Mouse (Mus musculus) right cerebral cortex, postnatal 36 days (tissue): Measurements from ENCODE around the gene Kank1.
A peak's percentile ranks its signal among the peaks of the same experiment; 100 is the strongest.

Experiments
- DNase-seq, 2 experiments: peaks; one replicate each; pipeline ENCODE4 v3.0.0; 2022; ENCODE audit warnings: low spot score in 2 of 2, mixed read lengths in 1 of 2

The Kank1 gene

GRCm38 (mm10) chr19:25405987-25406386 lies 169.2 kb downstream of the Kank1 start:
- DNase-seq = no peak

DNA sequence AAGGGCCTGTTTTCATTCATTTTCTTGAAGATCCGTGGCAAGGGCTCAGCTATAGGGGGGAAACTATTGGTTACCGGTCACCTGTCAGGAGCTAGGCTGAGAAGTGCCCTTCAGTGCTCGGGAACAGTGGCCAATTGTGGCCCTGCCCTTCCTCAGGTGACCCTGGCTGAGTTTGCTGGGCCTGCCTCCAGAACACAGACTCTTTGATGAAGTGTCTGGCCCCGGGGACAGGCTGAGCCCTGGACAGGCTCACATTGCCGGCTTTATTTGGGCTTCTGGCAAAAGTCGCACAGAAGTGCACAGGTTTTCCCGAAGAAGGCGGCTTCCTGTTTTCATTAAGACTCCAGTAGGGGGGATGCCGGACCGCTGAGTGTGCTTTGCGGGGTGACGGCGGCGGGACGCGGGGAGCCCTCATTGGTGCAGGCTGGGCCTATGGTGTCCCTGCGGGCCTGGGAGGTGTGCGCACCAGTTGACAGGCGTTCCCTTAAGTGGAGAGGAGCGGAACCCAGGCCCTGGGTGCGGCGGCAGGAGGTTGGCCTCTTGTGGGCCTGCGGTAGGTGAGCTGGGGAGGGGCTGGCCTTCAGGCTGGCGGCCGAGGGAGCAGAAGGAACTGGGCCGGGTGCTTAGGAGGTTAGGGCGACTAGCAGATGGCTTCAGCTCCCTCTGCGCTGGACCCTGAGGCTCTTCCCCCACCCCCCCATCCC lies 169.9 kb downstream of the Kank1 start:
- peak; percentile 43 to 54 for DNase-seq

GRCm38 (mm10) chr19:25407185-25407886 lies 170.6 kb downstream of the Kank1 start:
- no peak for DNase-seq

DNA sequence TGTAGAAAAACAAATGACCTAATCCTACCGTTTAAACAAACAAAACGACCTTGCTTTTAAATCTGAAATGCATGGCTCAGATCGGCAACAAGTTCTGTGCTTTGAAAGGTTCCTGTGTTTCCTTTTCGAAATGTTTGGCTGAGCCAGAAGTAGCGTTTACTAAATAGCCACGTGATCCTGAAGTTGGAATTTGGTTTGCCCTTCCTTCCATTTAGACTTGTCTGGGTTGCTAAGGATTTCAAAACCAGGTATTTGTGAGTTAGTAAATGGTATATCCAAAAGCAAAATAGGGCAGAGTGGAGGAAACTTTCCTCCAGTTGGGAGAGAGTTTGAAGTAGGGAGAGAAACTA lies 171.1 kb downstream of the Kank1 start:
- no peak for DNase-seq

DNA sequence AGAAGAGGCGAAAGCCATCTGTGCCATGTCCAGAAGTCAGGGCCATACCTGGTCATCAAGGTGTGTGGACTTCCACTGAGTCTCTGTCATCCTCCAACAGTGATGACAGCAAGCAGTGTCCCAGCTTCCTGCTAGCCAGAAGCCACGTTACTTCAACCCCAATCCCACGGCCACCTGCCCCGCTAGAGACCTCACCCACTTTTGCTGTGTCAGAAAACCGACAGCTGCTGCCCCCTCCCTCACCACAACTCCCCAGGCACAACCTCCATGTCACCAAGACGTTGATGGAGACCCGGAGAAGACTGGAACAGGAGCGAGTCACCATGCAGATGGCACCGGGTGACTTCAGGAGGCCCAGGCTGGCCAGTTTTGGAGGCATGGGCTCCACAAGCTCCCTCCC lies 172.5 kb downstream of the Kank1 start:
- no peak for DNase-seq

DNA sequence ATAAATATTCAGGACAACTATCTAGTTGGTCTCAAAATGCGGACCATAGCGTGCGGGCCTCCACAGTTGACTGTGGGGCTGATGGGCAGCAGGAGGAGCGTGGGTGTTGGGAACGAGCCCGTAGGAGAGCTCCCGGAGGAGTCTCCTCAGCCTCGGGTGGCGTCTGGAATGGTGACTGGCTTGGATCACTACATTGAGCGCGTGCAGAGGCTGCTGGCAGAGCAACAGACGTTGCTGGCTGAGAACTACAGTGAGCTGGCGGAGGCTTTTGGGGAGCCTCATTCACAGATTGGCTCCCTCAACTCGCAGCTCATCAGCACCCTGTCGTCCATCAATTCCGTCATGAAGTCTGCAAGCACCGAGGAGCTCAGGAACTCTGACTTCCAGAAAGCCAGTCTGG lies 174.6 kb downstream of the Kank1 start:
- peak in 1 of 2 experiments; percentile 11 for DNase-seq

DNA sequence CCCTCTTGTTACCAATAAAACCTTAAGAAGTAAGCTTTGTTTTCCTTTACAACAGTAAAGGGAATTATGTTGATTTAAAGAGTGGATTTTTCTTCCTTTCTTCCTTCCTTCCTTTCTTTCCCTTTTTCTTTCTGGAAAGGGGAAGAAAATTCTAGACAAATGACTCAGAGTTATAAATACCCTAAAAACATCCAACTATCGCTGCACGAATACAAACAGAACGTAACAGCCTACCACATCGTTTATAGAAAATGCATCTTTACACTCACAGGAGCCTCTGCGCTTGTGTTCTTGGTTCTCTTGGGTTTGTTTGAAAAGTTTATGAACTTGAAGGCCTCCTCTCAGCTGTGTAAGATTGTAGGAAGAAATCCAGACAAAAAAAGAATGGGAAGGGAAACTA lies 178.7 kb downstream of the Kank1 start:
- DNase-seq = no peak

GRCm38 (mm10) chr19:25417671-25418070 lies 180.9 kb downstream of the Kank1 start:
- DNase-seq = no peak

DNA sequence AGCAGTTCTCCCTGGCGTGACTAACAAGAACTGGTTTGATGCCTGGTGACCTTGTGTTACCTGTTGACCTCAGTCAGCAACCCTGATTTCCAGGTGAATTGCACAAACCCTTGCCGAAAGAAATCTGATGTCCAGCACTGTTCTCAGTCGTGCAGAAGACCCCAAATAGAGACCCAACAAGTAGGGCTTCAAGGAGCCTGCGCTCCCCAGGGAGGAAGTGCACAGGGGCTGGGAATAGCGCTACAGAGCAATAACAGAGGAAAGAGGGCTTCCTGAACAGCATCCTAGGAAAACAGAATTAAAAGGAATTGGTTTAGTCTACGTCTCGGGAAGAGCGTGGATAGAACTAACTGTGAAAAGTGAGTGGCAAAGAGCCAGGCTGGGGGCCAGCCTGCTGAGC lies 183.2 kb downstream of the Kank1 start:
- no peak for DNase-seq

DNA sequence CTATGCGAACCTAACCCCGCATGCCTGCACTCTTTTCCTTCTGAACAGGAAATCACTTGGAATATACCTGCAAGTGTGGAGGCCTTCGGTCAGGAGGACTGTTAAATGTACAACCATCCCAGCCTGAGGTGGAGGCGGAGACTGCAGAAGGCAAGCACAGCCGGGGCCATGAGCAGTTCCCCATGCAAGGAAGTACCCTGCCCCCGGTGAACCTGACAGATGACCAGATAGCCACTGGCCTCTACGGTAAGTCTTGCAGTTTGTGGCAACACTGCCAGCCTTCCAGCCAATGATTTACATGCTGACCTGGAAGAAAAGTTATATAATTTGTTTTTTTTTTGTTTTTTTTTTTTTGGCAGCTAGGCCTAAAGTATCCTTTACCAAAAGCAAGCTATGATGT lies 185.3 kb downstream of the Kank1 start:
- no peak for DNase-seq

- no peak for DNase-seq
Observed at GRCm38 (mm10) chr19:25423371-25423770, 186.6 kb downstream of the Kank1 start.

GRCm38 (mm10) chr19:25426431-25426830 lies 189.7 kb downstream of the Kank1 start:
- no peak for DNase-seq

DNA sequence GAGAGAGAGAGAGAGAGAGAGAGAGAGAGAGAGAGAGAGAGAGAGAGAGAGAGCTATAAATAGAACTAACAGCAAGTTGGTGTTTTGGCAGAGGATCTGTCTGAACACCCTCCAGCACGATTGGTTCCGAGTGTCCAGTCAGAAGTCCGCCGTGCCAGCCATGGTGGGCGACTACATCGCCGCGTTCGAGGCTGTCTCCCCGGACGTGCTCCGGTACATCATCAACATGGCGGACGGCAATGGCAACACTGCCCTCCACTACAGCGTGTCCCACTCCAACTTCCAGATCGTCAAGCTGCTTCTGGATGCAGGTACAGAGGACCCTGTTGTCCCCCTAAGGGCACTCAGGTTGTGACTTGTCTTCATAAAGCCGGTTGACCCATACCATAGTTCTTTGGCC lies 191.1 kb downstream of the Kank1 start:
- DNase-seq = no peak

GRCm38 (mm10) chr19:25428338-25428962 lies 191.7 kb downstream of the Kank1 start:
- no peak for DNase-seq

- no peak for DNase-seq
Observed at GRCm38 (mm10) chr19:25431431-25431830, 194.7 kb downstream of the Kank1 start.

- DNase-seq = no peak
Observed at GRCm38 (mm10) chr19:25431909-25432308, 195.1 kb downstream of the Kank1 start.

GRCm38 (mm10) chr19:25433169-25433690 lies 196.5 kb downstream of the Kank1 start:
- DNase-seq = no peak

DNA sequence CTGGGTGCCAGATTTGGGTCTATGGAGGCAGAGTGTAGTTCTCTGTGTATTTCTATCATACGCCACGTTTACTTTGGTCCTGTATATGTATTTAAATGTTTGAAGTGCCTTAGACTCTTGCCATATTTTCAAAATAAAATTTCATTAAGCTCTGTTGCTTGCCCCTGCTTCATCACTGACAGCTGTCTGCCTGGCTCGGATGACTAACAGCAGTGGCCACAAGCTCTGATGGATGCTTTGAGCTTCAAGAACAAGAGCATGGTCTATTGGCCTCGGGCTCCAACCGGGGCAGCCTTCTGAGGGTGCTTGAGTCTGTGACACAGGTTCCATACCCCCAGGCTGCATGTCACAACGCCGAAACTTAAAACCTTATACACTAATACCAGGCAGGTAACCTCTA lies 197.6 kb downstream of the Kank1 start:
- DNase-seq = no peak

GRCm38 (mm10) chr19:25434795-25435194 lies 198.0 kb downstream of the Kank1 start:
- no peak for DNase-seq

DNA sequence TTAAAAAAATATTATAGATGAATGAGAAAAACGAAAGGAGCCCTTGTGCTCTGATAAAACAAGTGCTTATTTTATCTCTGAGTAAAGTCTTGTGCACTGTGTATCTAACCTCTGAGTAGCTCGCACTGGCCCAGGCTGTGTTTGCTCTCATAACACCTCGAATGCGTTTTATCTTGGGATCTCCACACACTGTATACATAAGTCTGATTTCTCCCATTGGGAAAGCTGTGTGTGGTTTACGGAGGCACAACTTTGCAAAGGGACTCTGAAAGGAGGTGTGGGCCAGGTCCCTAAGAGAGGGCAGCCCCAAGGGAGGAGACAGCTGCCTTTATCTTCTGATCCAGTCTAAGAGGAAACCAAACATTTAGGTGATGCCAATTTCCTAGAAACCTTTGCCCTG lies 198.6 kb downstream of the Kank1 start:
- no peak for DNase-seq

DNA sequence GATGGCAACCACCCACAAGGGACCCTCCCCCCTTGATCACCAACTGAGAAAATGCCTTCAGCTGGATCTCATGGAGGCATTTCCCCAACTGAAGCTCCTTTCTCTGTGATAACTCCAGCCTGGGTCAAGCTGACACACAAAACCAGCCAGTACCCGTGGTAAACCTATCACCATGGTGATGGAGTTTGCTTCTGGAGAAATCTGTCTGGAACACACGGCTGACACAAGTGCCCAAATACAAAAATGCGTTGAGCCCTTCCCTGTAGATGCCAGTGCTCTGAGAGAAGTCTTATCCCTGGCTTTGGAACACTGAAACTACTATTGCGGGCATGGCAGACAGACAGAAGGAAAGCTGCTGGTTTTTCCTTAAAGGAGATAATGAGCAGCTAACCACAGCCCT lies 199.4 kb downstream of the Kank1 start:
- DNase-seq = no peak

DNA sequence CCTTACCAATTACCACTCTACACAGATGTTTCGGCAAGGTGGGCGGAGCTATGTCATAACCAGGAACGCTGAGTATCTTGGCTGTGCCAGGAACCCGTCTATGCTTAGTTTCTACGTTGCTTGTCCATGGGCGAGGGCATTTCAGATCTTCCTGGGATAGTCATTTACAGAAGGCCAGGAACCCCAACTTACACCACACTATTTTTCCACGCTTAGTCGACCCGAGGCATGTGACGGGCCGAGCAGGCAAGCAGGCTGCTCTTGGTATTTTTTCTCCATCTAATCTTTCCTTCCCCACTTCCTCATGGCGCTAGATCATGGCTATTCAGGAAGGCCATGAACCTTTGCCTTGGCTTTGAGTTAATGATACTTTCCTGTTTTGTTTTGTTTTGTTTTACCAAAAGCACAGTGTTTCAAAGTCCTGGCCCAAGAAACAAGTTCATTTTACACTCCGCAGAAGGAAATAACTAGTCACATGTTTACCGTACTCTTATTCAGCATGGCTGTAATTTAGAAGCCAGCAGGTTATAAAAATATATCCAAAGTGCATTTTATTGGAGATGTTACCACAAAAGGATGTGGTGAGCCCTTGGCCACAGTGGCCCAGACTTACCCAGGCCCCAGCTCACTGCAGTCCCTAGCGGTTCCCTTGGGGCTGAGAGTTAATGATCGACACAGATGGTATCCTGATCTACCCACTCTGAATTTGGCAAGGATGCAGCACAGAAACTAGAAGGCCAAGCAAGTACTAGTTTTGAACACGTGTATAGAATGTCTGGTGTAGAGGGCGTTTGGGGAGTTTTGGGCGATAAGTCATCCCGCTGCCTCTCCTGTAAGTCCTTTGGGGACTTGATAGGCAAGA lies 200.2 kb downstream of the Kank1 start:
- DNase-seq = no peak
